Mouse (Mus musculus) kidney, postnatal 0 days (tissue): Measurements from ENCODE around the gene Tinf2. TPM values are rescaled to one million over a fixed set of nuclear protein-coding genes. Genes with fewer than 3 reads are reported as not detected.

Experiments used
- ATAC-seq: fragments of 200-750 bp; cut with Nextera tagmentation; replicated peaks from 2 replicates; pipeline ENCODE4 v1.8.0; 2017; ENCODE audit warnings: low read depth, moderate number of reproducible peaks, moderate TSS enrichment, moderate library complexity; ENCODE audit not compliant: low FRiP score
- DNase-seq: peaks from one replicate; pipeline ENCODE4 v3.0.0-alpha.2; 2016; ENCODE audit warnings: low spot score
- H3K27ac ChIP-seq: fragments of 300-500 bp; sonication (generic); 2 replicates; pipeline ENCODE4 v1.5.1; 2014; ENCODE audit warnings: mild to moderate bottlenecking
- H3K27me3 ChIP-seq: fragments of 300-500 bp; sonication (generic); 2 replicates; pipeline ENCODE4 v1.6.1; 2014; ENCODE audit warnings: low read length, mixed read lengths; ENCODE audit not compliant: insufficient read depth
- H3K36me3 ChIP-seq: fragments of 300-500 bp; sonication (generic); 2 replicates; pipeline ENCODE4 v1.6.1; 2014; ENCODE audit warnings: low read length, mixed read lengths; ENCODE audit not compliant: insufficient read depth
- H3K4me1 ChIP-seq: fragments of 300-500 bp; sonication (generic); replicated peaks from 2 replicates; pipeline ENCODE4 v1.6.1; 2014; ENCODE audit warnings: antibody characterized with exemption, low read length, mixed read lengths; ENCODE audit not compliant: insufficient read depth
- H3K4me2 ChIP-seq: fragments of 300-500 bp; sonication (generic); 2 replicates; pipeline ENCODE4 v1.6.1; 2014; ENCODE audit warnings: mild to moderate bottlenecking, low read length, moderate library complexity, mixed read lengths
- H3K4me3 ChIP-seq: fragments of 300-500 bp; sonication (generic); replicated peaks from 2 replicates; pipeline ENCODE4 v1.5.1; 2014; ENCODE audit warnings: low read depth, low read length
- H3K9ac ChIP-seq: fragments of 300-500 bp; sonication (generic); 2 replicates; pipeline ENCODE4 v1.6.1; 2014; ENCODE audit warnings: low read depth, low read length
- H3K9me3 ChIP-seq: fragments of 300-500 bp; sonication (generic); replicated peaks from 2 replicates; pipeline ENCODE4 v1.6.1; 2016; ENCODE audit warnings: low read length, inconsistent platforms, mixed read lengths
- CTCF ChIP-seq: IDR thresholded peaks from 2 replicates; pipeline ENCODE4 v1.5.1; 2016; ENCODE audit warnings: antibody characterized with exemption, low read depth, mild to moderate bottlenecking, moderate library complexity
- WGBS: fragments of 180-500 bp; shearing (Covaris S2); extraction: QIAGEN DNeasy Blood & Tissue Kit; methylation state at CpG from one replicate; pipeline ENCODE4 v1.1.7; 2014; 5-methylcytosine and 5-hydroxymethylcytosine counted together
- polyA plus RNA-seq: library from polyadenylated mRNA; unstranded; fragments of >200 nt; fragmentation: Nextera tagmentation; extraction: Ambion mirVana; gene quantifications from 2 replicates; pipeline ENCODE4 v1.2.1, GENCODE M21; 2015

Gene Tinf2
- polyA plus RNA-seq, 1 experiment from 2014 or later = 24.6 TPM

DNA sequence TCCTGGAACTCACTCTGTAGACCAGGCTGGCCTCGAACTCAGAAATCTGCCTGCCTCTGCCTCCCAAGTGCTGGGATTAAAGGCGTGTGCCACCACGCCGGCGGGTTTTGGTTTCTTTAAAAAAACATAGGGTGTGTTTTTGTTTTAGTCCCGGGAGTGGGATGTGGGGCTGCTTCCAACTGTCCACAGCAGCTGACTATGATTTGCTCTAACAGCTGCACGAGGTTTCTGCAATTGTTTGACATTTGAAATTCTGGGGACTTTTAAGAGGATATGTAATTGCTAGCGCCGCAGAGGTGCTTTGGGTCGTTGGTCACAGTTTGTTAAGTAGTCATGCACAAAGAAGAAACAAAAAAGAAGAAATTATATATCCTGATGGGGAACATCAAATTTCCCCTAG lies 7.8 kb upstream of the Tinf2 start:
- H3K9ac ChIP-seq = no peak overlapping the region
- H3K4me3 ChIP-seq = no peak overlapping the region
- no peak for TF ChIP-seq CTCF
- no peaks in the 10 kb centered on the region for H3K4me1 ChIP-seq
- ATAC-seq (no peak), DNase-seq (no peak)
- WGBS = 47% methylated on average over 10 of the region's 10 CpGs
- H3K36me3 ChIP-seq = no peaks in the 10 kb centered on the region
- H3K27me3 ChIP-seq = no peaks in the 10 kb centered on the region
- H3K27ac ChIP-seq = no peak overlapping the region
- H3K9me3 ChIP-seq = no peaks in the 10 kb centered on the region
- no peak overlapping the region for H3K4me2 ChIP-seq

DNA sequence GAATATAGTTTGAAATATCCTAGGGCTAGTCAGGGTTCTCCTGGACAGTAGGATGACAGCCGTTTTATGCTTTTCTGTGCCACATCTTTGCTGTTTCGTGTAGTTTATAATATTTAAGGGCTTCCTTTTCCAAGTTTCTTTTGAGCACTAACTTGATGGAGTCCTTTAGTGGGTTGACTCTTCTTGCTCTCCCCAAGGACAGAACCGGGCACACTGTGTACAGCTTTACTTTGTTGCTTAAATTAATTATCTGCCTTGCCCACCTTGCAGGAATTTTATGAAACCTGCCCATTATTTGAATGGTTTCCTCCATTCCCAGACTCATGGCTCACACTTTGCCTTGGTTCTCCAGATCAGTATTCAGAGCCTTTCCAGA lies 486 bp upstream of the Tinf2 start:
- H3K9ac ChIP-seq = peak overlapping the region; percentile 83; the same call in 1 of the 2 replicates
- peaks cover 17% of the 10 kb centered on the region for H3K36me3 ChIP-seq
- WGBS = 11% methylated on average over 3 of the region's 3 CpGs
- ATAC-seq (peak; percentile 14; the same call in 1 of the 2 replicates), DNase-seq (no peak)
- H3K4me2 ChIP-seq = peak overlapping the region; percentile 89
- no peaks in the 10 kb centered on the region for H3K4me1 ChIP-seq
- H3K27me3 ChIP-seq = no peaks in the 10 kb centered on the region
- no peak for TF ChIP-seq CTCF
- no peaks in the 10 kb centered on the region for H3K9me3 ChIP-seq
- peak overlapping the region; percentile 79 for H3K4me3 ChIP-seq
- peak overlapping the region; percentile 92; the same call in 1 of the 2 replicates for H3K27ac ChIP-seq

- H3K9ac ChIP-seq = no peak overlapping the region
- no peak overlapping the region for H3K4me3 ChIP-seq
- no peak for TF ChIP-seq CTCF
- no peak overlapping the region for H3K27ac ChIP-seq
- H3K4me1 ChIP-seq = peaks cover 4% of the 10 kb centered on the region; the same call in 1 of the 2 replicates
- DNase-seq = no peak
- WGBS = 84% methylated on average over 4 of the region's 4 CpGs
- peaks cover 31% of the 10 kb centered on the region for H3K36me3 ChIP-seq
- no peaks in the 10 kb centered on the region for H3K27me3 ChIP-seq
- H3K9me3 ChIP-seq = no peaks in the 10 kb centered on the region
- ATAC-seq = no peak
- H3K4me2 ChIP-seq = no peak overlapping the region
These were observed 4.0 kb downstream of the Tinf2 start for GRCm38 (mm10) chr14:55677615-55678014.

DNA sequence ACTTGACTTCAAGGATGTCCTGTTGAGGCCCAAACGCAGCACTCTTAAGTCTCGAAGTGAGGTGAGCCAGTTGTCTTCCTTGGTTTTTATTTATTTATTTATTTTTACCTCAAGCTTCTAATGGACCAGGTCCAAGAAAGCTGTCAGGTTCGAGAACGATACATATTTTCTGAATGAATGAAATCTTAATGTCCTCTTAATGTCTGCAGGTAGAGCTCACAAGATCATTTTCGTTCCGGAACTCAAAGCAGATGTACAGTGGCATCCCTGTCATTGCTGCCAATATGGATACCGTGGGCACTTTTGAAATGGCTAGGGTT lies 8.9 kb downstream of the Tinf2 start:
- peak overlapping the region; percentile 76 for H3K4me2 ChIP-seq
- H3K36me3 ChIP-seq = peaks cover 17% of the 10 kb centered on the region
- no peak for ATAC-seq

GRCm38 (mm10) chr14:55671833-55672740 lies 9.5 kb downstream of the Tinf2 start, which contains the start of the genes Gmpr2 and Nedd8:
Gmpr2 (plus strand) TSS chr14:55671941.
Nedd8 (minus strand) TSS chr14:55672124.
- WGBS = under 1% methylated on average over 38 of the region's 38 CpGs
- peak; percentile 94 for ATAC-seq
- Histone ChIP-seq H3K4me2 (peak within 1 kb of the TSS; percentile 76), H3K27ac (peak within 1 kb of the TSS; percentile 82), H3K9ac (peak within 1 kb of the TSS; percentile 81), H3K4me3 (peak within 1 kb of the TSS; percentile 70), H3K4me1 (peaks cover 13% of the 10 kb centered on the region), H3K27me3 (no peaks in the 10 kb centered on the region), H3K9me3 (no peaks in the 10 kb centered on the region), H3K36me3 (peaks cover 14% of the 10 kb centered on the region)
- peak; percentile 99 for DNase-seq
- TF ChIP-seq CTCF = no peak

More for the DNA sequence above, 8.9 kb downstream of the Tinf2 start:
- no peak for TF ChIP-seq CTCF
- WGBS = 71% methylated on average over 7 of the region's 7 CpGs
- Histone ChIP-seq H3K27ac (peak overlapping the region; percentile 82; the same call in 1 of the 2 replicates), H3K9ac (peak overlapping the region; percentile 51; the same call in 1 of the 2 replicates), H3K9me3 (no peaks in the 10 kb centered on the region), H3K27me3 (no peaks in the 10 kb centered on the region), H3K4me1 (peaks cover 13% of the 10 kb centered on the region), H3K4me3 (peak overlapping the region; percentile 70)
- no peak for DNase-seq

- Histone ChIP-seq H3K36me3 (peaks cover 13% of the 10 kb centered on the region), H3K9ac (peak overlapping the region; percentile 81), H3K4me1 (peaks cover 13% of the 10 kb centered on the region), H3K27me3 (no peaks in the 10 kb centered on the region), H3K9me3 (no peaks in the 10 kb centered on the region), H3K4me2 (peak overlapping the region; percentile 76), H3K4me3 (peak overlapping the region; percentile 70), H3K27ac (peak overlapping the region; percentile 82)
- peak; percentile 37; the same call in 1 of the 2 replicates for ATAC-seq
- WGBS = under 1% methylated on average over 12 of the region's 12 CpGs
- no peak for DNase-seq
- 0 out of 2 replicates have a peak, but pooled peaks have one; percentile 9 for TF ChIP-seq CTCF
These were observed 10.2 kb downstream of the Tinf2 start for GRCm38 (mm10) chr14:55671486-55671832.
